Mouse (Mus musculus): ENCODE data around the gene Adamts20.
"Not testable (repeated sequence)": the region's sequence is repeated elsewhere in the genome, so short reads cannot be mapped to it uniquely, and the experiment has no call there.

The Adamts20 gene
- long read RNA-seq, experiment 1, partial matches to known transcripts, result 1 of 1 reads
- long read RNA-seq, experiment 1, other reads (novel, unspliced or antisense), result 0 of 1 reads
- long read RNA-seq, experiment 2, result 0 reads

GRCm38 (mm10) chr15:94465318-94465717 is at the start of gene Adamts20:
Adamts20 (minus strand) TSS chr15:94465418.
- intact Hi-C loops (cut with DNase I), result no loop called here

GRCm38 (mm10) chr15:94503451-94504215 is 38.4 kb upstream of the Adamts20 start:
- intact Hi-C loops (cut with DNase I), result no loop called here

GRCm38 (mm10) chr15:94499260-94499659 is 34.0 kb upstream of the Adamts20 start:
- intact Hi-C loops (cut with DNase I), result no loop called here

- intact Hi-C loops (cut with DNase I), result no loop called here
These were observed 30.7 kb upstream of the Adamts20 start for GRCm38 (mm10) chr15:94495936-94496335.

DNA sequence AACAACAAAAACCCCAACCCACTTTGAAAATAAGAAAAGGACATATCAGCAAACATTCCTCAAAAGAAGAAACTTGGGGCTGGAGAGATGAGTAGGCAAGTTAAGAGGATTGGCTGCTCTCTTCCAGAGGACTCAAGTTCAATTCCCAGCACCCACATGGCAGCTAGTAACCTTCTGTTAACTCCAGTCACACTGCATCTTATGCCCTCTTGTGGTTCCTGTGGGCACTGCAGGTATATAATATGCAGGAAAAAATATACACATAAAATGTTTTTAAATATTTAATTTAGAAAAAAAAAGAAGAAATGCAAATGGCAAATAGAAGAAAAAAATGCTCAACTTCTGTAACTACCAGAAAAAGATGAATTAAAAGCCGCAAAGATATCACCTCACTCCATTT is 29.2 kb upstream of the Adamts20 start:
- intact Hi-C loops (cut with DNase I), result no loop called here

DNA sequence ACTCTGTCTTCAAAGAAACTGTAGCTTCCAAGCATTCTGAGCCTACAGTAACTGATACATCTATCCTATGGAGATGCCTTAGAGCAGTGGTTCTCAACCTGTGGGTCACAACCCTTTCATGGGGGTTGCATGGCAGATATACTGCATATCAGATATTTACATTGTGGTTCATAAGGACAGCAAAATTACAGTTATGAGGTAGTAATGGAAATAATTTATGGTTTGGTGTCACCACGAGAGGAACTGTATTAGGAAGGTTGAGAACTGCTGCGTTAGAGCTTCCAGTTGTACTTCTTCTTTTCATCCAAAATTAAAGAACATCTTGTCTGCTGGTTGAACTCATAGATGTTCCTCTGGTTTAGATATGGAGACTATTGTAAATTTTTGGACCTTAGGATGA is 24.2 kb upstream of the Adamts20 start:
- intact Hi-C loops (cut with DNase I), result no loop called here

DNA sequence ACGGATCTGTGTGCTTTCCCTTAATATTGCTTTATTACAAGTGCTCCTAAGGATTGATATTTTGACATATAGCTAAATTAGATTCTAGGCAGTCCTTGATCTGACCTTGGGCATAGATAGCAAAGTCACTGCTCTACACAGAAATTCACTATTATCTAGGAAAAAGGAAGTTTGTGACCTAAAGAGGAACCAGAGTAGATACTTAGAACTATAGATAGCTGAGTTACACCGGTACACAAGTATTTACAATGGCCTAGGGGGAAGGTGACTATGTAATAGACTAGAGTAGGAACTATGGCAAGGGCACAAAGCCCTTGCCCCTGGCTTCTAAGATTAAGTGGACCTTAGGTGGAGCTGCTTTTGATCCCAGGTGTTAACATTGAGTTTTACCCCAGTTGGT is 22.8 kb upstream of the Adamts20 start:
- intact Hi-C loops (cut with DNase I), result not testable (repeated sequence)

DNA sequence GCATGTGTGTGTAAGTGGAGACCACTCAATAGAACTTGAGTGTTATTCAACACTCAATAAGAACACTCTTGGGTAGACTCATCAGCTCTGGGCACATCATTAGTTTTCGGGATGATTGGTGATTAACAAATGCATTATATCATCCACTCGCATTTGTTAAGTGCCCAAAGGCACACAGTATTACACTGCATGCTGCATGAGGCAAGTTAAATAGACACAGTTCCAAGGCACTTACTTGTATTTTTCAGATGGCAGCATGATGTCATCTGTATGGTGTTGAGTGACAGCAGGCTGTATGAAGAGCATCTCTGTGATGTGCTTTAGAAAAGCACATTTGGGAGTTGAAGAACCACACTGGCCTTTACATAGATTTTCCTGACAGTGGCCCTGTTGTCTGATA is 17.3 kb upstream of the Adamts20 start:
- intact Hi-C loops (cut with DNase I), result no loop called here

- intact Hi-C loops (cut with DNase I), result no loop called here
These were observed 15.6 kb upstream of the Adamts20 start for GRCm38 (mm10) chr15:94480792-94481191.

DNA sequence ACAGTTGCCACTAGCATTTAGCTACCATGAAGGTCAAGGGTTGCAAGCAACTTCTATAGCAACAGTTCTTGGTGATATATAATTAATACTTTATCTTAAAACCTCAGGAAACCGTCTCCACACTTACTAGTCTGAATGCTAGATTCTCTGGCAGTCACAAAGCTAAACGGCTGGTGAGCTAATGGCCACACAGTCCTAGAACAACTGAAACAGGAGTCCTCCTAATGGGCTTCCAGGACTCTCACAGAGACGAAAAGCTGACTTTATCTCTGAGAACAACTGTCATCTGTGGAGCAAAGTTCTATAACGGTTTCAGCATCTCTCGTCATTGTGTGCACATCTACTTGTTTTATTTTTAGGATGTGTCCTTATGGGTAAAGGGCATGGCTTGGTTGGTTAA is 15.0 kb upstream of the Adamts20 start:
- intact Hi-C loops (cut with DNase I), result no loop called here

DNA sequence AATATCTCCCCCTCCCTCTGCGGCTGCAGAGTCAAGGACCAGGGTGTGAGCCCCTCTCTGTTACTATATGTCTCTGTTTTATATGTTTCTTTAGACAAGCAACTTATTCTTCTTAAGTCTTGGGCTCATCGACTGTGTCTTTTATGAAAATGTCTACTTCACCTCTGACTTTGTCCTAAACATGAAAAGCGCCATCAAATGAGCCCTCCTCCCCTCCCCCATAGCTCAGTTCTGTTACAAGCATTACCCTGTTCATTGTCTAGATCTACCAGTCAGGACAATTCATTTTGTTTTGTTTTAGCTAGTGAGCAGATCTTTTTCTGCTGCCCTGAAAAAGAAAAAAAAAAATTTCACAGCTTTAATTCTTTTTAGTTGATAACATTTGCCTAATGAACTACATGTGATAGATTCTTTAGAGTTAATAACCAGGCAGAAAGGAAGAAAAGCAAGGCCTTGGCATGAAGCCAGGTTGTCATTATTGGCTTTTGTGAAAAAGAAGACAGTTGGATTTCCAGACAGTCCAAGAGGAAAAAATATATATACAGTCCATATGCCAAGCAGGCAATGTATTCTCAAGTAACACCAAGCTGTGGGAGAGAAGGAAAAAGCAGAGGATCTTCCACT is 14.4 kb upstream of the Adamts20 start:
- intact Hi-C loops (cut with DNase I), result no loop called here

DNA sequence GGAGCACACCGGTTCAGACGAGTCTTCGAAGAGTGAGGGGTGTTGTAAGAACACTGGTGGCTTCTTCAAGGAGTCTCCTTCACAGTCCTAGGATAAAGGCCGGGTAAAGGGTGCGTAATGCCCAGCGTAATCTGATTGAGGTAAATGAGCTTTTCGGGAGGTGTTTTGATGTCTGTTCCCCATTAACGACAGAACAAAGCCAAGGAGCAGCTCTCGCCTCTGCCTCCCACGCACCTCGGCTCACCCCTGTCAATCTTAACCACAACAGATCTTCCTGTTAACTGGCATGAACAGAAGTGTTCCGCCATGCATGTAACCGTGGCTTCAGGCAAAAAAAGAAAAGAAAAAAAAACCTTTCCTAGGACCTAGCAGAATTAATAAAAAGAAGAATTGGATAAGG is 13.5 kb upstream of the Adamts20 start:
- intact Hi-C loops (cut with DNase I), result no loop called here

DNA sequence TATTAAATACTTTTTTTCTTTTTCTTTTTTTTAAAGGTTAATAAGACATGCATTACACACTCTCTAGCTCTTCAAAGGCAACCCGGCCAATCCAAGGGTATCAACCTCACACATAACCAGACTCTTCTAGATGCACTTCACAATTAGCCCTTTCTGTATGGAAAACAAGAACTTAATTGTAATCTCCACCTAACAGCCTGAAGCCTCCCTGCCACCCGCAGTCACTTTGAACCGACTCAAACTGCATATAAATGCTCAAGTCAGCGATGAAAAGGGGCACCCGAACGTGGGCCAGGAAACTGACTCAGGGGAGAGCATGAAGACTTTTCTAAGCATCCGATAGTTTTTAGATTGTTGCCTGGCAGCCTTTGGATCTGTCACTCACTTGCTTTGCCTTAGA is 12.1 kb upstream of the Adamts20 start:
- intact Hi-C loops (cut with DNase I), result no loop called here

DNA sequence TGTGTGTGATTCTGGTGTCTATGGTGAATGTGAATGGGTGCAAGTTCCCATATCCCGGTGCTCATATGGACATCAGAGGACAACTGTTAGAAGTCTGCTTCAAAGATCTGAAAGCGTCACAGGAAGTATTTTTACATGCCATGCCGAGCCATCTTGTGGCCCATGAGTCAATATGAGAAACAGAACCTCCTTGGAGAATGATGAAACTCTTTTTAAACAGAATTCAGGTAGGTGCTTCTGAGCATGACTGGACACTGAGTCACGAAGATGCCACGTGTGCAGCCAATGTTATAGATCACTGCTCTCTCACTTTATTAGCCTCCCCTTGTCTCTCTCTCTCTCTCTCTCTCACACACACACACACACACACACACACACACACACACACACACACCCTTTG is 10.8 kb upstream of the Adamts20 start:
- intact Hi-C loops (cut with DNase I), result no loop called here

GRCm38 (mm10) chr15:94470361-94470760 is 5.1 kb upstream of the Adamts20 start:
- intact Hi-C loops (cut with DNase I), result no loop called here

DNA sequence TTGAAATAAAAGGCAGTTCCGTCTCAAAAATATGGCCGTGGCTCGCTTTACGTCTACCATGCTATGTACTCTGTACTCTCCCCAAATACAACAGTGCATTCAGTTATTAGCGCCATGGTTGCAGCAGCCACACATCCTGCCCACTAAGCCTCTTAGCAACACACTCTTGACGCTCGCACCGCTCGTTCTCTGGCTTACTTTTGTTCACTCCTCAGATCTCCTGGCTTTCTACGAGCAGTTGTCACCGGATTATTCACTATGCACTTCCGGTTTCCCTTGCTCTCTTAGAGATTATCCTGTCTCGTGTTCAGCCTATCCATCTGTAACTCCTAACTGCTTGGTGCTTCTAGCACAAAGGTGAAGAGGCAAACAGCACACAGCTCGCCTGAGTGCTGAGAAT is 337 bp downstream of the Adamts20 start:
- intact Hi-C loops (cut with DNase I), result no loop called here

DNA sequence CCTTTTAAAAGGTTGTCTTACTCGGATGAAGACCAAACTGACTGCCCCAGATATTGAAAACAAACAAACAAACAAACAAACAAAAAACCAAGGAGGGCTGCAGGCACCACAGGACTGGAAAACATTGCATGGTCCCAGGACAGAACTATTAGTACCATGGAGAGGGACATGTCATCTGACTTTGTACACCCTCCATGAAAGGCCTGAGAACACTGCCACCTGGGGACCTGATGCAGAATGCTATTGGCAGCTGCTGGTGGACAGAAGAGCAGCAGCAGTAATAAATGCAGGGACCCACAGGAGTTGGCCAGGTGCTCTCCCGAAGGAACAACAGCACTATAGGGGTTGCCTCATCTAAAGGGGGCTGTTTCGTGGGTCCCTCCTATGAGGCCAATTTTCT is 2.0 kb downstream of the Adamts20 start:
- intact Hi-C loops (cut with DNase I), result no loop called here

DNA sequence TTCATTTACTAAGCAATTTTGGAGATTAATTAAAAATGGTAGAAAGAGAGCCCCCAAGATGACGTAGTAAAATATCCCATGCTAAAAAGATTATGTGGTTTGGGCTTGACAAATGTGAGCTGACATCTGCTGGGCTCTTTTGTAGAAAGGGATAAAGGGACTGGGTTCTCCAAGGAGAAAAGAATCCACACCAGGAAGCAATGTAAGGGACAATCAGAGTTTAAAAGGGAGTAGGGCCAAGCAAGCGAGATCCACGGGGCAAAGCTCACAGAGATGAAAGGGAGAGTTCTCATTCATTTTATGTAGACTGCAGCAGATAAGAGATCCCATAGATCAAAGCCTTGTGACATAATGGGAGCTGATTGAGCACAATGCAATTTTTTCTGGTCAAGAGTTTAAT is 3.0 kb downstream of the Adamts20 start:
- intact Hi-C loops (cut with DNase I), result no loop called here

- intact Hi-C loops (cut with DNase I), result no loop called here
These were observed 4.1 kb downstream of the Adamts20 start for GRCm38 (mm10) chr15:94461166-94461565.

GRCm38 (mm10) chr15:94457636-94458390 is 7.4 kb downstream of the Adamts20 start:
- intact Hi-C loops (cut with DNase I), result no loop called here

- intact Hi-C loops (cut with DNase I), result no loop called here
These were observed 12.4 kb downstream of the Adamts20 start for GRCm38 (mm10) chr15:94452848-94453247.

DNA sequence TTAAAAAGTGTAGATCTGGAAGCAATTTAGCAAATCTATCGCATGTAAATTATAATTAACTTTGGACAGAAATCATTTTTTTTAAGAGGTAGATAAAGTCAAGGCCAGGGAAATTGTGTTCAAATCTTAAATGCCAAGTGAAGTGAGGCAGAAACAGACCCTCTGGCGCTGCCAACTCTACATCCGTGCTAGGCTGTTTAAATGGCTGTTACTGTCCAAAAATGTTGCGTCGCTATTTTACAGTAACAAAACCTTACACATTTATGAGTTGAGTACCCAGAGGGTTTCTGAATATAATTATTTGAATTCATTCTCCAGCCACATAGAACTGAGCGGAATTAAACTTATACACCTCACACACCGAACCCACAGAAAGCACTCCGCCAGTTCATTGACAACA is 13.6 kb downstream of the Adamts20 start:
- intact Hi-C loops (cut with DNase I), result no loop called here

All from adrenal gland (tissue).